Mouse (Mus musculus): Measurements from ENCODE around the gene Tmem198. TPM values are rescaled to one million over a fixed set of nuclear protein-coding genes. Genes with fewer than 3 reads are reported as not detected.

Gene Tmem198
- total RNA-seq (2023) = under 1 TPM in 1 of 2 experiments, not detected in 1; 0.62 TPM

DNA sequence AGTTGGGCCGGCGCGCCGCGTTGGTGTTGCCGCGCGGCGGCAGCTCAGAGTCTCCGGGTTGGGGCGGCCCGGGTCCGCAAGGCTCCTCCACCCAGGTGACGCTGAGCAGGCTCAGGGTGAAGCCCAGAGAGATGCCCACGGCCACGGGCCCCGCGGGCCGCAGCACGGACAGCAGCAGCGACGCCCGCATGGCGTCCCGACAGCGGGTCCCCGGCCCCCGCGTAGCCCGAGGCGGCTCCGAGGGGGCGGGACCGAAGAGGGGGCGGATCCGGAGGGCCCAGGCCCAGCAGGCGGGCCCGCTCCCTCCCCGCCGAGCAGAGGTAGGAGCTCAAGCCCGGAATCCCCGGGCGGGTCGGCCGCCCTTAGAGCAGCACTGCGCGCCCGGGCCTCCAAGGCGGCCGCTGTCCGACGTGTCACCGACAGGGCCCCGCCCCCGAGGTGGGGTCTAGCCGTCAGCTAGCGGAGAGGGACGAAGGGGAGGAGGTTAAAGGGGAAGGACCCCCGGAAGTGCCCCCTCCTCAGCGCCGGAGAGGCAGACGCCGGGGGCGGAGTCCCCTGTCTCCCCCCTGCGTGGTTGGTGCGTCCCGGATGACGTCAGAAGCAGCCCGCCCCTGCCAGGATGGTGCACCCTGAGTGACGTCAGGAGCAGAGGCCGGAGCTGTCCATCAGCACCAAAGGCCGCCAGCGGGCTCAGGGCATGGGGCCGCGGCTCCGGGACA is at the start of gene Tmem198, which contains the start of gene Chpf:
TSS of gene Tmem198 (plus strand) at position 617 of the 719 bp plus-strand sequence.
TSS of gene Chpf (minus strand) at position 392 of the 719 bp plus-strand sequence.

DNA sequence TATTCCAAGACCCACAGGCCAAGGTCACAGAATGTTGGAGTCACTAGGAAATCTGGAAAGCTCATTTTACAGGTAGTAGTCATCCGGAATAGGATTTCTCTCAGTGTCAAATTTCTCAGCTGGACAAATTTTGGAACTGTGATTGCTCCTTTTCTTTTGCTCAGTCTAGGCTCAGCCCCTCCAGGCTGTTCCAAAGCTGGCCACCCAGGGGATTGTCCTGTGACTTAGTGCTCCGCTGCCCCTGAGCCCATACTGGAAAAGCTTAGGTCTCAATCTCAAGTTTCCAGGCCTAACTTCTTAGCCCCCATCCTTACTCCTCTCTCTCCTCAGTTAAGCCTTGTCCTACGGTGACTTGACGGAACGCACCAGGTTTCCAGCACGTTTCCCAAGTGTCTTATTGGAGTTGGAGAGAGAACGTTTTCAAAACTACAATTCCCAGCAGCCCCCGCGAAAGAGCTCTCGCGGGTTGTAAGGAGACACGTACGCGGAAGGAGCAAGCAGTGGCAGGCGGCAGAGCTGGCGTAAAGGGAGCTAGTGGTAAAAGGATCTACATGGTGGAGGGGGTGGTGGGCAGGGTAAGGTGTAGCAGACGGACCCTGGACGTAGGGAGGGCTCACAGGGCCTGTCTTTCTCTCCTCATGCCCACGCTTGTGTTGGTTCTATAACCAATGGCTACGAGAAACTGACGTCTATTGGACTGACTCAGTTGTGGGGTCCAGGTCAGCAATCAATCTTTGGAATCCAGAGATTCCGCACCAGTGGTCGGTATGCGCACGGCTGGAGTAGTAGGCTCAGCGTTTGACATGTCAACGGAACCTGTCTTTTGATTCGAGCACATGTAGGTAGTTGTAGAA is 43.6 kb upstream of the Tmem198 start, which contains the start of gene Gmppa:
TSS of gene Gmppa (plus strand) at position 456 of the 854 bp plus-strand sequence.

DNA sequence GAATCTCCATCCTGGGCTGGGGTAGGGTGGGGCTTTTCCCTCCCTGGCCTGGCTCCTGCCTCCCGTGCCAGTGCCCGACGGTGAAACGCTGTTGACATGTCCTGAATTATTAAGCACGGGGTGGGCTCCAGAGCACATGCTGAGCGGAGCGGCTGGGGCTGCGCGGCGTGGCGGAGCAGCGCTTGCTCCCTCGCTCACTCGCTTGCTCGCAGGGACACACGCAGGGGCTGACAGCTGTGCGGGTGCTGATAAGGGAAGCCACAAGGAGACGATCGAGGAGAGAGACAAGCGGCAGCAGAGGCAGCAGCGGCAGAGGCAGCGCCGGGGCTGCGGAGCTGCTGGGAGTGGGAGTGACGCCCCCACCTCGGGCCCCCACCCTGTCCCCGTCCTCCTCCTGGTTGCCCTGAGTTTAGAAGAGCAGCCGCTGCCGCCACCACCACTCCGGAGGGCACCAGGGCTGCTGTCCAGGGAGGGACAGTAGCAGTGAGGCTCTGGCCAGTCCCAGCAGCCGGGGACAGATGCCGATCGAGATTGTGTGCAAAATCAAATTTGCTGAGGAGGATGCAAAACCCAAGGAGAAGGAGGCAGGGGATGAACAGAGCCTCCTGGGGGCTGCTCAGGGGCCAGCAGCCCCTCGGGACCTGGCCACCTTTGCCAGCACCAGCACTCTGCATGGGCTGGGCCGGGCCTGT is 28.9 kb upstream of the Tmem198 start, which contains the start of gene Asic4:
TSS of gene Asic4 (plus strand) at position 123 of the 692 bp plus-strand sequence.

DNA sequence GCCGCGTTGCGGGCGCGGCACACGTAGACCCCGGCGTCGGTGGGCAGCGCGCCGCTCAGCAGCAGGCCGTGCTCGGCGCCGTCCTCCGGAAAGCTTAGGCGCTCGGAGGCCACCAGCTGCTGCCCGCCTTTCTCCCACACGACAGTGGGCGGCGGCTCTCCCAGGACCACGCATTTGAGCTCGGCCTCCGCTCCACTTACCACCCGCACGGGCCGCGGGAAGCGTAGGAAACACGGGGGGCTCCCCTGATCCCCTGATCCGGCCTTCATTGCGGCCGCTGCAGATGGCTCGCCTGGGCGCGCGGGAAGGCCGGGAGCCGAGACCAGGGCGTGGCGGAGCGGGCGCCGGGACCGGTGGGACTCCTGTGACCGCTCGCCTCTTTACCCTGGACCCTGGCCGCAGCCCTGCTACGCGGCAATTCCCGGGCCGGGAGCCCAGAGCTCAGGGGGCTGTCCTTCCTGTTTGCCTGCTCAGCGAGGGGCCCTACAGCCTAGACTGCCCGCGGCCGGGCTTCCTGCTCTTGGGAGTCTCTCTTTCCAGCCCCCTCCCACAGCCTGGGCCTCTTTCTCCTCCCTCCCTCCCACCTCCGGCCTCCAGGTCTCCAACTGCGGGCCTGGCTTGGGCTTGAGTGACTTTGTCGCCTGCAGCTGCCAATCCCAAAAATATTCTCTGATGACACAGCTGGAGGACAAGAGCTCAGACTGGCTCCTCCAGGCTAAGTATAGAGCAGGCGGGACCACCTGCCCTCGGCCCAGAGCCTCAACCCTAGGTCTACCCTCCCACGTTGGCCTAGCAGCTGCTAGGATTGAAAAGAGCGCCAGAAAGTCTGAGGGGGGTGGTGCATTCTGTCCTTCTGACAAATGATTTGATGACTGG is 26.9 kb downstream of the Tmem198 start, which contains the start of gene Obsl1:
TSS of gene Obsl1 (minus strand) at position 497 of the 876 bp plus-strand sequence.

DNA sequence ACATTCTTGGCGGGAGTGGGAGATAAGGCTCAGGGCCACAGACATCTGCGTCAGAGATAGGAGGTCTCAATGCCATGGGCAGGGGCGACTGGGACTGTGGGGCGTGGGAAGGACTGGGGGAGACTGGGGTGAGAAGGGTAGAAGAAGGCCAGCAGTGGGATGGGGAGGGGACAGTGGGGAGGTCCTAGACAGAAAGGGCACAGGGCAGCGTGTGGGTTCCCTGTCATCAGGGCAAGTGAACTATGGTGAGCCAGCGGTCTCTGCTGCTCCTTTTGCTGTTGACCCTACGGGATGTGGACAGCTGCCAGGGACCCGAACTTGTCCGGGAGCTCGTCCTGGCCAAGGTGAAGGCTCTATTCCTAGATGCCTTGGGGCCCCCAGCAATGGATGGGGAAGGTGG is 27.7 kb downstream of the Tmem198 start, which contains the start of gene Inha:
TSS of gene Inha (plus strand) at position 72 of the 400 bp plus-strand sequence.

DNA sequence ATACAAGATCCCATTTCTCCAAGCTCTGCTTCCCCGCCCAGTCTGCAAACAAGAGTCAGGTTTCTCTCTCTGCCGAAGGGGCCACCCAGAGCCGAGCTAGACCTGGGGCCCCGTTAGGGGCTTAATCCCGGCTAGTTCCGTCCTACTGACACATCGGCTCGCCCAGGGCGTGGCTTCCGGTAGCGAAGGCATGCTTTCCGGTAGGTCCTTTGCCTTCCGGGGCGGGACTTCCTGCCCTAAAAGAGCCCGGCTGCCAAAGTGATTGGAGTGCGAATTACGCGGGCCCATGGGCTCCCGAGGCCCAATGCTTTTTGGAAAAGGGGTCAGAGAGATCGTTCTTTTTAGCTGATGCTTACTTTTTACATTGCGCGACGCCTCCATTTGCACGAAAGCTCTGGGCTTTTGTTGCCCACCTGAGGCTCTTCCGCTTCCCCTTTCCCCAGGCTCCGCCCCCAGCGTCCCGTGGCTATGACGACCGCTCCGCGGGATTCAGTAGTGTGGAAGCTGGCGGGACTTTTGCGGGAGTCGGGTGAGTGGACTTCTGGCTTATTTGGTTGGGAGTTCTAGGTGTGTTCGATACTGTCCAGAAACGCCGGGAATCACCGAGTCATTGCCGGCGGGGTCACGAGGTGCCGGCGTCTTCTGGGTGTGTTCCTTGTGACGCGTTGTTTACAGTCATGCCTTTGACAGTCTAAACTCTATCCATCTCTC is 42.1 kb downstream of the Tmem198 start, which contains the start of gene Stk11ip:
TSS of gene Stk11ip (plus strand) at position 209 of the 711 bp plus-strand sequence.

Other genes with a start within 250 kb of the Tmem198 start
- not detected for gene A630095N17Rik, start 247.4 kb upstream of the Tmem198 start, total RNA-seq (2023)
- gene Dnajb2, start 243.1 kb upstream of the Tmem198 start, total RNA-seq (2023) = 10 to 100 TPM in 1 of 2 experiments, 1 to 10 TPM in 1; 8.7 to 11.0 TPM
- gene Ptprn, start 215.0 kb upstream of the Tmem198 start, total RNA-seq (2023) = not detected
- not detected for gene Resp18, start 201.1 kb upstream of the Tmem198 start, total RNA-seq (2023)
- 10 to 100 TPM; 27.7 to 32.2 TPM for gene Dnpep, start 161.5 kb upstream of the Tmem198 start, total RNA-seq (2023)
- under 1 TPM; 0.16 to 0.31 TPM for gene Des, start 119.2 kb upstream of the Tmem198 start, total RNA-seq (2023)
- not detected for gene Speg, start 104.2 kb upstream of the Tmem198 start, total RNA-seq (2023)
- gene Gmppa, start 43.6 kb upstream of the Tmem198 start, total RNA-seq (2023) = 10 to 100 TPM; 38.8 to 46.6 TPM
- not detected for gene Asic4, start 29.1 kb upstream of the Tmem198 start, total RNA-seq (2023)
- 1 to 10 TPM in 1 of 2 experiments, under 1 TPM in 1; 0.84 to 1.1 TPM for gene Chpf, start 225 bp upstream of the Tmem198 start, total RNA-seq (2023)
- gene Obsl1, start 26.9 kb downstream of the Tmem198 start, total RNA-seq (2023) = under 1 TPM; 0.18 TPM
- gene Inha, start 27.5 kb downstream of the Tmem198 start, total RNA-seq (2023) = not detected
- 10 to 100 TPM; 48.3 to 51.3 TPM for gene Stk11ip, start 42.0 kb downstream of the Tmem198 start, total RNA-seq (2023)
- gene Slc4a3, start 66.7 kb downstream of the Tmem198 start, total RNA-seq (2023) = not detected

Measured in neutrophil, adult 59 days (primary cell).